Mouse (Mus musculus) liver, embryonic 14.5 days (tissue): Measurements from ENCODE around the gene Mvp.

Experiments
- CTCF ChIP-seq: IDR thresholded peaks from 2 replicates; pipeline ENCODE4 v1.5.1; 2016; ENCODE audit warnings: antibody characterized with exemption, low read depth, control low read depth
- EP300 ChIP-seq: IDR thresholded peaks from 2 replicates; pipeline ENCODE4 v1.6.1; 2016; ENCODE audit warnings: antibody characterized with exemption, low read depth

- TF ChIP-seq CTCF = no peak
- TF ChIP-seq EP300 = no peak
These were observed 52.5 kb downstream of the Mvp start for GRCm38 (mm10) chr7:126961965-126962364.
